Mouse (Mus musculus): ENCODE data around the gene Ppp1r3c. TPM values are rescaled to one million over a fixed set of nuclear protein-coding genes. Genes with fewer than 3 reads are reported as not detected.
"Not testable (repeated sequence)": the region's sequence is repeated elsewhere in the genome, so short reads cannot be mapped to it uniquely, and the experiment has no call there.

Ppp1r3c gene
- total and polyA plus RNA-seq, 3 experiments = 49.7 to 152 (median 90.4) TPM

GRCm38 (mm10) chr19:36731310-36731709, 5.1 kb downstream of the Ppp1r3c start:
- Histone ChIP-seq H3K27ac (peak overlapping the region; percentile 48), H3K9ac (ENCODE audit: low read depth, low read length) (no peak overlapping the region), H3K36me3 (ENCODE audit: control insufficient read depth, insufficient read depth, low read length) (peaks cover 20% of the 10 kb centered on the region), H3K4me1 (ENCODE audit: control insufficient read depth, insufficient read depth, low read length) (peaks cover 3% of the 10 kb centered on the region), H3K27me3 (ENCODE audit: control insufficient read depth, insufficient read depth, low read length) (no peaks in the 10 kb centered on the region), H3K4me3 (no peak overlapping the region), H3K79me2 (replicated peaks; ENCODE audit: control insufficient read depth, insufficient read depth, low read length) (no peaks in the 10 kb centered on the region; the same call in 1 of the 2 replicates)
- 58% methylated on average over 11 of the region's 11 CpGs for WGBS
- intact Hi-C loops (cut with DNase I) = loop anchor here (2.0 kb wide), 1 partner anchor 17 kb away; no protein-coding TSS in a partner anchor
- TF ChIP-seq POLR2A (IDR thresholded peaks at IDR 0.05; ENCODE audit: insufficient read depth, low read depth, low read length) = 0 out of 2 replicates have a peak, but pooled peaks have one; percentile 15
- TF ChIP-seq CTCF (IDR thresholded peaks at IDR 0.05) = no peak
- TF ChIP-seq EP300 (IDR thresholded peaks at IDR 0.05; ENCODE audit: insufficient read depth, low read depth, low read length) = peak; percentile 56; the same call in 1 of the 2 replicates
- peak; percentile 61 to 62 for DNase-seq

- H3K27ac ChIP-seq; DNase-seq; H3K27me3 ChIP-seq (ENCODE audit: control insufficient read depth, insufficient read depth, low read length); H3K4me3 ChIP-seq; H3K79me2 ChIP-seq (replicated peaks; ENCODE audit: control insufficient read depth, insufficient read depth, low read length); H3K9ac ChIP-seq (ENCODE audit: low read depth, low read length); H3K4me1 ChIP-seq (ENCODE audit: control insufficient read depth, insufficient read depth, low read length): not testable (repeated sequence)
- WGBS = 89% methylated on average over 2 of the region's 2 CpGs
- intact Hi-C loops (cut with DNase I) = loop anchor here (2.0 kb wide), 1 partner anchor 16 kb away; no protein-coding TSS in a partner anchor
- H3K36me3 ChIP-seq (ENCODE audit: control insufficient read depth, insufficient read depth, low read length) = peaks cover 20% of the 10 kb centered on the region
Measured at GRCm38 (mm10) chr19:36730414-36730813, 6.0 kb downstream of the Ppp1r3c start.

- 69% methylated on average over 12 of the region's 12 CpGs for WGBS
- H3K36me3 ChIP-seq (ENCODE audit: control insufficient read depth, insufficient read depth, low read length) = peaks cover 20% of the 10 kb centered on the region
- no peak for TF ChIP-seq POLR2A (IDR thresholded peaks at IDR 0.05; ENCODE audit: insufficient read depth, low read depth, low read length)
- no peak for TF ChIP-seq CTCF (IDR thresholded peaks at IDR 0.05)
- TF ChIP-seq EP300 (IDR thresholded peaks at IDR 0.05; ENCODE audit: insufficient read depth, low read depth, low read length) = no peak
- no peaks in the 10 kb centered on the region for H3K27me3 ChIP-seq (ENCODE audit: control insufficient read depth, insufficient read depth, low read length)
- no peak overlapping the region for H3K27ac ChIP-seq
- intact Hi-C loops (cut with DNase I) = no loop called here
- no peaks in the 10 kb centered on the region; the same call in 1 of the 2 replicates for H3K79me2 ChIP-seq (replicated peaks; ENCODE audit: control insufficient read depth, insufficient read depth, low read length)
- H3K4me1 ChIP-seq (ENCODE audit: control insufficient read depth, insufficient read depth, low read length) = peaks cover 3% of the 10 kb centered on the region
- H3K9ac ChIP-seq (ENCODE audit: low read depth, low read length) = no peak overlapping the region
- no peak for DNase-seq
- H3K4me3 ChIP-seq = no peak overlapping the region
Measured at GRCm38 (mm10) chr19:36728741-36729460, 7.6 kb downstream of the Ppp1r3c start.

GRCm38 (mm10) chr19:36724970-36725369, 11.5 kb downstream of the Ppp1r3c start:
- intact Hi-C loops (cut with DNase I) = no loop called here
- WGBS = 80% methylated on average over 7 of the region's 7 CpGs
- Histone ChIP-seq H3K9ac (ENCODE audit: low read depth, low read length) (no peak overlapping the region), H3K27ac (no peak overlapping the region), H3K79me2 (replicated peaks; ENCODE audit: control insufficient read depth, insufficient read depth, low read length) (no peaks in the 10 kb centered on the region), H3K4me1 (ENCODE audit: control insufficient read depth, insufficient read depth, low read length) (no peaks in the 10 kb centered on the region), H3K4me3 (no peak overlapping the region), H3K36me3 (ENCODE audit: control insufficient read depth, insufficient read depth, low read length) (no peaks in the 10 kb centered on the region), H3K27me3 (ENCODE audit: control insufficient read depth, insufficient read depth, low read length) (no peaks in the 10 kb centered on the region)
- no peak for DNase-seq
- TF ChIP-seq EP300 (IDR thresholded peaks at IDR 0.05; ENCODE audit: insufficient read depth, low read depth, low read length) (no peak), CTCF (IDR thresholded peaks at IDR 0.05) (no peak), POLR2A (IDR thresholded peaks at IDR 0.05; ENCODE audit: insufficient read depth, low read depth, low read length) (no peak)

- no peaks in the 10 kb centered on the region for H3K79me2 ChIP-seq (replicated peaks; ENCODE audit: control insufficient read depth, insufficient read depth, low read length)
- intact Hi-C loops (cut with DNase I) = no loop called here
- no peaks in the 10 kb centered on the region for H3K36me3 ChIP-seq (ENCODE audit: control insufficient read depth, insufficient read depth, low read length)
- no peaks in the 10 kb centered on the region for H3K27me3 ChIP-seq (ENCODE audit: control insufficient read depth, insufficient read depth, low read length)
- no peaks in the 10 kb centered on the region for H3K4me1 ChIP-seq (ENCODE audit: control insufficient read depth, insufficient read depth, low read length)
- DNase-seq = no peak
- H3K4me3 ChIP-seq = no peak overlapping the region
- H3K27ac ChIP-seq = no peak overlapping the region
- 64% methylated on average over 8 of the region's 8 CpGs for WGBS
- no peak for TF ChIP-seq CTCF (IDR thresholded peaks at IDR 0.05)
- TF ChIP-seq EP300 (IDR thresholded peaks at IDR 0.05; ENCODE audit: insufficient read depth, low read depth, low read length) = no peak
- no peak for TF ChIP-seq POLR2A (IDR thresholded peaks at IDR 0.05; ENCODE audit: insufficient read depth, low read depth, low read length)
- H3K9ac ChIP-seq (ENCODE audit: low read depth, low read length) = no peak overlapping the region
Measured at GRCm38 (mm10) chr19:36721139-36721538, 15.3 kb downstream of the Ppp1r3c start.

- H3K27ac ChIP-seq = no peak overlapping the region
- intact Hi-C loops (cut with DNase I) = no loop called here
- no peaks in the 10 kb centered on the region for H3K4me1 ChIP-seq (ENCODE audit: control insufficient read depth, insufficient read depth, low read length)
- 68% methylated on average over 7 of the region's 7 CpGs for WGBS
- no peaks in the 10 kb centered on the region for H3K36me3 ChIP-seq (ENCODE audit: control insufficient read depth, insufficient read depth, low read length)
- no peaks in the 10 kb centered on the region for H3K27me3 ChIP-seq (ENCODE audit: control insufficient read depth, insufficient read depth, low read length)
- TF ChIP-seq POLR2A (IDR thresholded peaks at IDR 0.05; ENCODE audit: insufficient read depth, low read depth, low read length) (no peak), CTCF (IDR thresholded peaks at IDR 0.05) (no peak), EP300 (IDR thresholded peaks at IDR 0.05; ENCODE audit: insufficient read depth, low read depth, low read length) (no peak)
- no peak overlapping the region for H3K4me3 ChIP-seq
- DNase-seq = no peak
- H3K79me2 ChIP-seq (replicated peaks; ENCODE audit: control insufficient read depth, insufficient read depth, low read length) = no peaks in the 10 kb centered on the region
- no peak overlapping the region for H3K9ac ChIP-seq (ENCODE audit: low read depth, low read length)
Measured at GRCm38 (mm10) chr19:36716221-36716620, 20.2 kb downstream of the Ppp1r3c start.

Data from heart, adult 2 months (tissue).